Mouse (Mus musculus): ENCODE data around the gene Hist1h4i. TPM values are rescaled to one million over a fixed set of nuclear protein-coding genes. Genes with fewer than 3 reads are reported as not detected.

The Hist1h4i gene
- total and polyA plus RNA-seq, 3 experiments, result 6.4 to 812 (median 35.7) TPM

- H3K79me2 ChIP-seq (replicated peaks; ENCODE audit: control insufficient read depth, extremely low read depth, insufficient read depth, poor library complexity, severe bottlenecking), result no peaks in the 10 kb centered on the region
- TF ChIP-seq KAT2A (IDR thresholded peaks at IDR 0.05; ENCODE audit: insufficient replicate concordance, low read length), result no peak
- no peak for TF ChIP-seq MEF2A (IDR thresholded peaks at IDR 0.05; ENCODE audit: borderline replicate concordance, low read depth, low read length)
- no peak for TF ChIP-seq RAD21 (IDR thresholded peaks at IDR 0.05; ENCODE audit: low read depth, low read length)
- TF ChIP-seq ELF1 (IDR thresholded peaks at IDR 0.05; ENCODE audit: low read depth, low read length), result no peak
- no peak for TF ChIP-seq EP300 (IDR thresholded peaks at IDR 0.05; ENCODE audit: low read length)
- TF ChIP-seq USF1 (IDR thresholded peaks at IDR 0.05; ENCODE audit: low read depth, low read length), result no peak
- H3K4me2 ChIP-seq (ENCODE audit: insufficient read depth, low read depth, poor library complexity, severe bottlenecking), result peak overlapping the region; percentile 84; the same call in 1 of the 2 replicates
- no peak overlapping the region for H3K27ac ChIP-seq (ENCODE audit: insufficient read depth, low read depth)
- no peak overlapping the region for H3K9ac ChIP-seq (ENCODE audit: insufficient read depth, low read depth)
- H3K27me3 ChIP-seq (replicated peaks), result peaks cover 83% of the 10 kb centered on the region
- no peak overlapping the region for H3K4me3 ChIP-seq (replicated peaks in 1 of 3; ENCODE audit: low read depth in 2 of 3, low read length in 2 of 3, poor library complexity in 1 of 3)
- dilution Hi-C loops (cut with MboI; ENCODE audit: extremely low pct_ligation_motif_present, extremely low pct_unique_long_range_greater_than_20kb, low sequenced_read_pairs), result no loop called here
- no peaks in the 10 kb centered on the region for H3K36me3 ChIP-seq (replicated peaks in 1 of 2; ENCODE audit: control insufficient read depth in 1 of 2, insufficient read depth in 1 of 2, low read length in 1 of 2)
- peaks cover 3 to 22% of the 10 kb centered on the region in 2 experiments for H3K4me1 ChIP-seq (ENCODE audit: control insufficient read depth in 1 of 2, insufficient read depth in 2 of 2)
- in situ Hi-C loops (cut with MboI; ENCODE audit: low pct_ligation_motif_present, low pct_unique_long_range_greater_than_20kb, low sequenced_read_pairs), result loop anchor here (25.0 kb wide), 1 partner anchor 595 kb away; the partner anchor contains the start of gene Zkscan3
- DNase-seq (ENCODE audit: extremely low read depth), result no peak
- no peaks in the 10 kb centered on the region for H3K9me3 ChIP-seq (replicated peaks; ENCODE audit: low read length)
These were observed 34.0 kb downstream of the Hist1h4i start for GRCm38 (mm10) chr13:22007121-22007510.

GRCm38 (mm10) chr13:22006334-22007120, 34.6 kb downstream of the Hist1h4i start:
- H3K9ac ChIP-seq (ENCODE audit: insufficient read depth, low read depth), result peak overlapping the region; percentile 33
- no peaks in the 10 kb centered on the region for H3K9me3 ChIP-seq (replicated peaks; ENCODE audit: low read length)
- peak; percentile 72 for DNase-seq (ENCODE audit: extremely low read depth)
- peaks cover 79% of the 10 kb centered on the region for H3K27me3 ChIP-seq (replicated peaks)
- H3K4me1 ChIP-seq (ENCODE audit: control insufficient read depth in 1 of 2, insufficient read depth in 2 of 2), result peaks cover 3 to 28% of the 10 kb centered on the region in 2 experiments
- peak overlapping the region; percentile 84 for H3K4me2 ChIP-seq (ENCODE audit: insufficient read depth, low read depth, poor library complexity, severe bottlenecking)
- no peak overlapping the region for H3K27ac ChIP-seq (ENCODE audit: insufficient read depth, low read depth)
- in situ Hi-C loops (cut with MboI; ENCODE audit: low pct_ligation_motif_present, low pct_unique_long_range_greater_than_20kb, low sequenced_read_pairs) (loop anchor here (25.0 kb wide), 1 partner anchor 594 kb away; the partner anchor contains the start of gene Zkscan3), dilution Hi-C loops (cut with MboI; ENCODE audit: extremely low pct_ligation_motif_present, extremely low pct_unique_long_range_greater_than_20kb, low sequenced_read_pairs) (no loop called here)
- peak overlapping the region; percentile 59 to 74 (median 60) for H3K4me3 ChIP-seq (replicated peaks in 1 of 3; ENCODE audit: low read depth in 2 of 3, low read length in 2 of 3, poor library complexity in 1 of 3)
- H3K36me3 ChIP-seq (replicated peaks in 1 of 2; ENCODE audit: control insufficient read depth in 1 of 2, insufficient read depth in 1 of 2, low read length in 1 of 2), result no peaks in the 10 kb centered on the region
- no peak for TF ChIP-seq KAT2A (IDR thresholded peaks at IDR 0.05; ENCODE audit: insufficient replicate concordance, low read length)
- peak in 1 of 2 experiments; percentile 17; a peak in 1 of 4 replicates for TF ChIP-seq CTCF (conservative IDR thresholded peaks at IDR 0.05 in 1 of 2, IDR thresholded peaks at IDR 0.05 in 1 of 2; ENCODE audit: low read depth in 2 of 2, low read length in 2 of 2)
- no peaks in the 10 kb centered on the region for H3K79me2 ChIP-seq (replicated peaks; ENCODE audit: control insufficient read depth, extremely low read depth, insufficient read depth, poor library complexity, severe bottlenecking)

GRCm38 (mm10) chr13:22005605-22006333, 35.4 kb downstream of the Hist1h4i start:
- in situ Hi-C loops (cut with MboI; ENCODE audit: low pct_ligation_motif_present, low pct_unique_long_range_greater_than_20kb, low sequenced_read_pairs), result loop anchor here (25.0 kb wide), 1 partner anchor 593 kb away; the partner anchor contains the start of gene Zkscan3
- dilution Hi-C loops (cut with MboI; ENCODE audit: extremely low pct_ligation_motif_present, extremely low pct_unique_long_range_greater_than_20kb, low sequenced_read_pairs), result no loop called here
- no peaks in the 10 kb centered on the region for H3K9me3 ChIP-seq (replicated peaks; ENCODE audit: low read length)
- H3K9ac ChIP-seq (ENCODE audit: insufficient read depth, low read depth), result peak overlapping the region; percentile 33
- no peaks in the 10 kb centered on the region for H3K36me3 ChIP-seq (replicated peaks in 1 of 2; ENCODE audit: control insufficient read depth in 1 of 2, insufficient read depth in 1 of 2, low read length in 1 of 2)
- H3K79me2 ChIP-seq (replicated peaks; ENCODE audit: control insufficient read depth, extremely low read depth, insufficient read depth, poor library complexity, severe bottlenecking), result no peaks in the 10 kb centered on the region
- DNase-seq (ENCODE audit: extremely low read depth), result no peak
- H3K4me2 ChIP-seq (ENCODE audit: insufficient read depth, low read depth, poor library complexity, severe bottlenecking), result peak overlapping the region; percentile 84
- H3K4me3 ChIP-seq (replicated peaks in 1 of 3; ENCODE audit: low read depth in 2 of 3, low read length in 2 of 3, poor library complexity in 1 of 3), result peak overlapping the region; percentile 59 to 74 (median 60)
- peaks cover 6 to 35% of the 10 kb centered on the region in 2 experiments for H3K4me1 ChIP-seq (ENCODE audit: control insufficient read depth in 1 of 2, insufficient read depth in 2 of 2)
- no peak overlapping the region for H3K27ac ChIP-seq (ENCODE audit: insufficient read depth, low read depth)
- peaks cover 78% of the 10 kb centered on the region for H3K27me3 ChIP-seq (replicated peaks)
- TF ChIP-seq HCFC1 (IDR thresholded peaks at IDR 0.05; ENCODE audit: low read depth, low read length), result no peak
- TF ChIP-seq ELF1 (IDR thresholded peaks at IDR 0.05; ENCODE audit: low read depth, low read length), result no peak
- no peak for TF ChIP-seq MYC (IDR thresholded peaks at IDR 0.05; ENCODE audit: low read depth, low read length)
- no peak for TF ChIP-seq RAD21 (IDR thresholded peaks at IDR 0.05; ENCODE audit: low read depth, low read length)
- TF ChIP-seq E2F4 (IDR thresholded peaks at IDR 0.05; ENCODE audit: insufficient replicate concordance, low read depth, low read length), result no peak
- no peak for TF ChIP-seq POLR2A (IDR thresholded peaks at IDR 0.05; ENCODE audit: low read depth, low read length)
- peak; percentile 52 for TF ChIP-seq BHLHE40 (IDR thresholded peaks at IDR 0.05; ENCODE audit: low read depth, low read length)
- no peak for TF ChIP-seq MEF2A (IDR thresholded peaks at IDR 0.05; ENCODE audit: borderline replicate concordance, low read depth, low read length)
- no peak for TF ChIP-seq MXI1 (IDR thresholded peaks at IDR 0.05; ENCODE audit: low read depth, low read length)
- TF ChIP-seq NRF1 (IDR thresholded peaks at IDR 0.05; ENCODE audit: low read depth, low read length), result peak; percentile 62
- no peak for TF ChIP-seq MAZ (IDR thresholded peaks at IDR 0.05; ENCODE audit: low read depth, low read length)
- TF ChIP-seq KAT2A (IDR thresholded peaks at IDR 0.05; ENCODE audit: insufficient replicate concordance, low read length), result no peak
- no peak for TF ChIP-seq TBP (conservative IDR thresholded peaks at IDR 0.05; ENCODE audit: low read depth, low read length)
- TF ChIP-seq MAX (IDR thresholded peaks at IDR 0.05; ENCODE audit: low read length), result no peak
- TF ChIP-seq MAFK (IDR thresholded peaks at IDR 0.05; ENCODE audit: insufficient replicate concordance, low read length), result no peak
- no peak for TF ChIP-seq TCF12 (IDR thresholded peaks at IDR 0.05; ENCODE audit: low read depth, low read length)
- no peak for TF ChIP-seq USF2 (conservative IDR thresholded peaks at IDR 0.05; ENCODE audit: low read depth, low read length)
- TF ChIP-seq UBTF (IDR thresholded peaks at IDR 0.05; ENCODE audit: low read depth, low read length), result peak; percentile 73; the same call in 1 of the 2 replicates

Data from CH12.LX (cell line).